Mouse (Mus musculus): Measurements from ENCODE around the gene Aff1. TPM values are rescaled to one million over a fixed set of nuclear protein-coding genes. Genes with fewer than 3 reads are reported as not detected.

Aff1 gene
- polyA plus RNA-seq, 1 experiment from 2014 or later, result 2.4 TPM

DNA sequence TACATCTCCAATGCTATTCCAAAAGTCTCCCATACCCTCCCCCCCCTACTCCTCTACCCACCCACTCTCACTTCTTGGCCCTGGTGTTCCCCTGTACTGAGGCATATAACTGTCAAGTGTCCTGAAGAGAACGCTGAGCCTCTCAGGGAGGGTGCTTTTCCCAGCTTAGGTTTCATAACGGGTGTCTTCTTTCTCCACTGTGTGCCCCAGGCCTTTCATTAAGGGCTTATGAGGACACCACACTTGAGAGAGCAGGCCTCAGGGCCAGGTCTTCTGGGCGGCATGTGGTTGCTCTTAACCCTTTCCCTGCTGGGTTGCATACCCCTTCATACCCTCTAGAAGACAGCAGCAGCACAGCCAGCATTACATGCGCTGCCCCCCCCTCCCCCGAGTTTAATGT, 154.4 kb downstream of the Aff1 start:
- peaks cover 14% of the 10 kb centered on the region for H3K36me3 ChIP-seq
- H3K27me3 ChIP-seq, result no peaks in the 10 kb centered on the region
- H3K4me2 ChIP-seq, result no peak overlapping the region
- no peak overlapping the region for H3K27ac ChIP-seq
- no peak for ATAC-seq (ENCODE audit: low FRiP score)
- no peak overlapping the region for H3K4me3 ChIP-seq
- H3K9ac ChIP-seq, result no peak overlapping the region
- 54% methylated on average over 5 of the region's 5 CpGs for WGBS
- H3K9me3 ChIP-seq, result no peaks in the 10 kb centered on the region
- peaks cover 23% of the 10 kb centered on the region for H3K4me1 ChIP-seq (replicated peaks)

DNA sequence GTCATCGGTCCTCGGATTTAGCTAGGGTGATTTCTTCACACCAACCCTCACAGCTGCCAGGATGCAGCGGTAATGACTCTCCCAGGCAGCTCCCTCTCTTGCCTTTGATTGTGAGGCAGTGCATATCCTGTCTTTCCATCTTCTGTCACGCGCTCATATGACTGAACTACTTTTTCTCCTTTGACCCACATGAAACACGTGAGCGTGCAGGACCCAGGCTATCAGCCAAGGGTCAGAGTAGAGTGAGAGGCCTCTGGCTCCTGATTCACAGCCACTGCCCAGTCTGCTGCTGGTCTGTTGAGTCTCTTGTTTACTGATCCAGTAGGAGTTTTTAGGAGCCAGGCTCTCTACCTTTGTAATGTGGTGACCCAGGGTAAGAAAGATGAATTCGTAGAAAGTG, 156.4 kb downstream of the Aff1 start:
- Histone ChIP-seq H3K4me1 (replicated peaks) (peaks cover 23% of the 10 kb centered on the region), H3K9ac (no peak overlapping the region), H3K9me3 (no peaks in the 10 kb centered on the region), H3K27me3 (no peaks in the 10 kb centered on the region), H3K4me3 (no peak overlapping the region), H3K36me3 (peaks cover 11% of the 10 kb centered on the region), H3K4me2 (no peak overlapping the region), H3K27ac (no peak overlapping the region)
- ATAC-seq (ENCODE audit: low FRiP score), result no peak
- WGBS, result 97% methylated on average over 8 of the region's 8 CpGs

DNA sequence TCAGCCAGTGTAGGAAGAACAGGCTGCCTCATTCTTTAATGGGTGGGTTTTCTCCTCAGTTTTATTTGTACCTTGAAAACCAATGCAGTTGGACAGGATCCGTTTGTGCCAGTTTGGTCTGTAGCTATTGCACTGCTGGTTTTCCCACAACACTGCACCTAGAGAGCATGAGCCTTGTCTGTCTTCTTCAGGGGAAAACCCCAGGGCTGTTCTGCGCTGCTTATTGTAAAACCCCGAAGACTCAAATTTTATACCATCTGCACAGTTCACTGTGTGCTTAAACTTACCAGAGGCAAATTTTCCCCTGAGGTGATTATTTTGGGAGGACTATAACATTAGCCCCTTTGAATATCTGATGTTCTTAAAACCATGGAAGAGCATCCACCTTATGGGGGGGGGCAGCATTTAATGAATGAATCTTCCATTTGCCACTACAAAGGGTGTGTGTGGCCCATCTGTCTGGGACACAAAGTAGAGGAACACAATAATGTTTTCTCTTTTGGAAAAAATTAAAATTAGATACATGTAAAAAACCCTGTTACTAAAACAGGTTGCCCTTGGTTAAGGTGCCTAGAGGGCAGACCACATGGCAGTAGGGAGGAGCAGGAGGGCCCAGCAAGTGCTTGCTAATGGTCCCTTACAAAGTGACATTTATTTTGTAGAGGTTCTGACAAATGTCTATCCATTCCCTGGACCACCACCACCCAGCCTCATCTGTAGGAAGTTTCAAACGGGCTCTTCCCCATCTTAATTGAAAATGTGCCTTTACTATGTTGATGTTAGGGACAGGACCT, 160.8 kb downstream of the Aff1 start:
- peaks cover 21% of the 10 kb centered on the region for H3K4me1 ChIP-seq (replicated peaks)
- no peak overlapping the region for H3K4me2 ChIP-seq
- no peak for ATAC-seq (ENCODE audit: low FRiP score)
- peaks cover 11% of the 10 kb centered on the region for H3K36me3 ChIP-seq
- no peak overlapping the region for H3K4me3 ChIP-seq
- no peaks in the 10 kb centered on the region for H3K9me3 ChIP-seq
- no peak overlapping the region for H3K9ac ChIP-seq
- H3K27ac ChIP-seq, result no peak overlapping the region
- H3K27me3 ChIP-seq, result no peaks in the 10 kb centered on the region
- WGBS, result 84% methylated on average over 4 of the region's 4 CpGs

DNA sequence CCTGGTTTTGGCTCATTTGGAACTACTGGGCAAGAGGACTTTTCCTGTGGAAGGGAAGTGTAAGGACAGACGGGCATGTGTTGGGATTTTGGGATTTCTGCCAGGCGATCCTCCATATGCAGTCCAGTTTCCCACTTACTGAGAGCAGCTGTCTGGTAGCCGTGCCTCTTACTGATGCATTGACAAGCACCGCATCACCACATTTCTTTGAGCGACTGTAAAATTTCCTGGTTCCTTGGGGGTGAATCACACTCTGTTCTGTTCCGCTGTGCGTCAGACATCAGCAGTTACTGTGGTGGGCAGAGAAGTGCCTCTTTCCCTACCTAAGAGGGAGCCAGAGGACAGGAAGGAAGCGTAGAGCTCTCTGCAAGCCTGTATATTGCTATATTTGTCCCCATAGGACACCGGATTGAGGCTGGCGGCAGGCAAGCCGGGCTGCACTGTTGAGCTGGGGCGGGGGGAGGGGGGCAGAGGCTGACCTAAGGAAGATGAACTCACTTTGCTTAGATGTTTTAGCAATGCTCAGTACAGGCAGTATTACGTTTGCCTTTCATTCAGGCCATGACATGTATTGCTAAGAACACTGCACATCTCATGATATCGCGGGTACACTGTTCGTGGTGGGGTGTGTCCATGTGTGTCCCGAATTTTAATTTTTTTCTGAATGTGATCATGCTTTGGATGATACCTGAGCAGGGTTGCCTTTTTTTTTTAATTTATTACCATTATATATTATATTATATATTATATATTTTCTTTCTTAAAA, 162.1 kb downstream of the Aff1 start:
- 60% methylated on average over 17 of the region's 17 CpGs for WGBS
- peak overlapping the region; percentile 51; the same call in 1 of the 2 replicates for H3K9ac ChIP-seq
- peaks cover 21% of the 10 kb centered on the region for H3K4me1 ChIP-seq (replicated peaks)
- H3K36me3 ChIP-seq, result peaks cover 11% of the 10 kb centered on the region
- H3K4me3 ChIP-seq, result no peak overlapping the region
- H3K27ac ChIP-seq, result peak overlapping the region; percentile 63
- peak overlapping the region; percentile 20 for H3K4me2 ChIP-seq
- H3K27me3 ChIP-seq, result no peaks in the 10 kb centered on the region
- no peaks in the 10 kb centered on the region for H3K9me3 ChIP-seq
- ATAC-seq (ENCODE audit: low FRiP score), result peak; percentile 81

DNA sequence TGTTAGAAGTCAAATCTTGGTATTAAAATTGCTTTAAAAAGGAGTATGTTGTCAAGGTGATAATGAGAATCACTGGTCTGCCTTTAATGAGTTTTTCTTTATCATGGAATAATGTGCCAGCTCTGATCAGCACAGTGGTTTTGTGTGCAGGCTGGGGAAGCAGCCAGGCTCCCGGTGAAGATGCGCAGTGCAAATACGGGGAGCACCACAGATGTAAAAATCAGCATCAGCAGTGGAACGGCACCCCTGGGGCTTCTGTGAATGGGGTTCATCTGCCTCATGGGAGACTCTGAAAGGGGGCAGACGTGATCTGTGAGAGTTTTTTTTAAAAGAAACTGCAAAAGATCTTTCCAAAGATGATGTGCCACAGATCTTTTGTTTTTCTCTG, 162.6 kb downstream of the Aff1 start:
- Histone ChIP-seq H3K4me1 (replicated peaks) (peaks cover 21% of the 10 kb centered on the region), H3K27me3 (no peaks in the 10 kb centered on the region), H3K36me3 (peaks cover 6% of the 10 kb centered on the region), H3K9me3 (no peaks in the 10 kb centered on the region), H3K9ac (no peak overlapping the region; the same call in 1 of the 2 replicates), H3K4me2 (no peak overlapping the region), H3K4me3 (no peak overlapping the region), H3K27ac (peak overlapping the region; percentile 63)
- 43% methylated on average over 5 of the region's 5 CpGs for WGBS
- ATAC-seq (ENCODE audit: low FRiP score), result no peak

DNA sequence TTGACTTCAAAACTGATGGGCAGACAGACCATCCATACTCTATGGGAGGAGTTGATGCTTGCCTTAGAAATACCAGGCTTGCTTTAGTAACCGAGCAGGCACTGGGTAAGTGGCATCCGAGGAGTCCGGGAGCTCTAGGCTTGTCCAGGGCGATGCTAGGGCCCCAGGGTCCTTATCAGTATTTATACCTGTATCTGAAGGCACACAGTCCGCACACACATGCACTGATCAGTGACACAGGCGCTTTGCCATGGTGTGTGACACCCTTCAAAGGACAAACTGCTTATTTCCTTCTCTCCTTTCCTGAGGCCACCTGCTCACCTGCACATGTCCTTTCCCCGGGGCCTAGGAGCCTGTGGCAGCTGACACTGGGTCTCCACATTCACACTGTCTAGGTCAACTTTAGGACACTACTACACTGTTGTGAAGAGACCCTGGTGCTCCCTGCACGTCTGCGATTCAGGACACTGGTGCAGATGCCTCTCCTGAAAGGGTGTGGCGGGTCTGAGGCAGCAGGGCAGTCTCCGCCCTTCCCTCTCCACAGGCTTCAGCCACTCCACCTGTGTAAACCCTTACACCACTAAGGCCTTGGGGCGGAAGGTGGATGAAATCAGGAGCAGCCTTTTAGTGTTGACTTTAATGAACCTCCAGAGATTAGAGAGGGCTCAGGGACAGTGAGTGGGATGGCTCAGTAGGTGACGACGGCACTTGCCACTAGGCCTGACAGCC, 163.5 kb downstream of the Aff1 start:
- Histone ChIP-seq H3K9ac (no peak overlapping the region), H3K4me2 (no peak overlapping the region), H3K4me3 (no peak overlapping the region), H3K36me3 (peaks cover 5% of the 10 kb centered on the region), H3K27ac (no peak overlapping the region), H3K4me1 (replicated peaks) (peaks cover 21% of the 10 kb centered on the region), H3K27me3 (no peaks in the 10 kb centered on the region), H3K9me3 (no peaks in the 10 kb centered on the region)
- ATAC-seq (ENCODE audit: low FRiP score), result no peak; the same call in 1 of the 2 replicates
- WGBS, result 85% methylated on average over 14 of the region's 14 CpGs

DNA sequence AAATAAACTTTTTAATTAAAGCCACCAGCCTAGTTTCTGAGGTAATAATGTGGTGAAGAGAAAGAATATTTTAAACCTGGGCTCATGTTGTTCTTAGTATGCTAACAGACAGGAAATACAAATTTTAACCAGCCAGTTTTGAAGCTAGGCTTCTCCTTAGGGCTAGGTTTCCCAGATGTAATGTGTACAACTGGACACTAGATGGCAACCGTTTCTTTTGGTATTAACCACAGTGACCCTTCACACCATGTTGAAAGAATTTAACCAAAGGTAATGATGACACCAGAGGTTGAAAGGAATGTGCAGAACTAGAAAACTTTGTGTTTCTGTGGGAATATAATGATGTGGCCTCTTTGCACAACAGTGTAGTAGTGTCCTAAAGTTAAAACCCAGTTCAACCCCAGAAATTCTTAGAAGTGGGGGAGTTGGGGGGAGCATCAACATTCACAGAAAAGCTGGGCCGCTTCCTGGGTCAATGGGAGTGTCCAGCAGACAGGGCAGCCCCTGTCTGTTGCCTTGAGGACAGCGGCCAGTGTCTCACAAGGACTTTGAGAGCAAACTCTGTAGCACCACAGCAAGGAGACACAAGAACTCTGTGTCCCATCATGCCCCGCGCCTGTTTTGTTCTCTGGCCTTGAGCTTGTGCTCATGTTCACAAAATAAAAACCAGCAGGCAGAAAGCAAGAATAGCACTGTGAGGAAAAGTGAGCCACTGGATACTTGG, 164.3 kb downstream of the Aff1 start:
- ATAC-seq (ENCODE audit: low FRiP score), result no peak
- WGBS, result 69% methylated on average over 5 of the region's 5 CpGs
- H3K9ac ChIP-seq, result no peak overlapping the region
- peaks cover 21% of the 10 kb centered on the region for H3K4me1 ChIP-seq (replicated peaks)
- H3K4me2 ChIP-seq, result no peak overlapping the region
- H3K36me3 ChIP-seq, result peaks cover 10% of the 10 kb centered on the region
- no peaks in the 10 kb centered on the region for H3K27me3 ChIP-seq
- H3K4me3 ChIP-seq, result no peak overlapping the region
- no peak overlapping the region for H3K27ac ChIP-seq
- no peaks in the 10 kb centered on the region for H3K9me3 ChIP-seq

DNA sequence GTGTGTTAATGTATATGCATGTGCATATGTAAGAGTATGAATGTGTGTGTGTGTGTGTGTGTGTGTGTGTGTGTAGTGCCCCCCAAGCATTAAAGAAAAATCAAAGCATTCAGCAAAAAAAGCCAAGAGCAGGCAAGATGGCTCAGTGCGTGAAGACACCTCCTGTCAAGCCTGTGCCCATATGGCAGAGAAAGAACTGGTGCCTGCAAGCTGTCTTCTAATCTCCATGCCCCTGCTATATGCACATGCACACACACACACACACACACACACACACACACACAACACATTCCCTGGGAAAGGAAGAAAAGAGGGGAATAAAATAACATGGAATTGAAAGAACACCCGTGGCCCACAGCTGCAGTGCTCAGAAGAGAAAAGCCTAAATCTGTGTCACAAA, 165.0 kb downstream of the Aff1 start:
- peaks cover 14% of the 10 kb centered on the region for H3K36me3 ChIP-seq
- H3K4me2 ChIP-seq, result no peak overlapping the region
- H3K9me3 ChIP-seq, result no peaks in the 10 kb centered on the region
- WGBS, result 69% methylated on average over 2 of the region's 2 CpGs
- no peak overlapping the region for H3K9ac ChIP-seq
- no peak overlapping the region for H3K27ac ChIP-seq
- H3K27me3 ChIP-seq, result no peaks in the 10 kb centered on the region
- no peak for ATAC-seq (ENCODE audit: low FRiP score)
- H3K4me3 ChIP-seq, result no peak overlapping the region
- H3K4me1 ChIP-seq (replicated peaks), result peaks cover 21% of the 10 kb centered on the region

DNA sequence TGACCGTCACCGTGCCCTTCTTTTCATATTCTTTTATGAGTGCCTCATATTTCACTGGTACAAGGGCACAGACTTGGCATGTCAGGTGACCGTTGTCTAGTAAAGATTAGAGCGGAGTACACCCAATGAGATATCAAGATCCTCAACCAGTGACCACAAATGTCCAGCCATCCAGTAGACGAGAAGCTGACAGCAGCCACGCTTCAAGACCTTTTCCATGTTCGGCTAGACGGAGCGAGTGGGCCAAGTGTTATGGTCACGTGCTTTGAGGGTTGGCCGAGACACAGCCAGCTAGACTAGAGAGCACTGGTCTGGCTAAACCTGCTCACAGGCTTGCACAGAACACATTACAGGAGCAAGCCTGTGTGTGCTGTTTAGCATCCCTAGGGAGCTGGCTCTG, 168.4 kb downstream of the Aff1 start:
- ATAC-seq (ENCODE audit: low FRiP score), result no peak
- Histone ChIP-seq H3K9ac (no peak overlapping the region), H3K9me3 (no peaks in the 10 kb centered on the region), H3K4me2 (no peak overlapping the region), H3K36me3 (peaks cover 38% of the 10 kb centered on the region), H3K4me1 (replicated peaks) (peaks cover 3% of the 10 kb centered on the region), H3K4me3 (no peak overlapping the region), H3K27ac (no peak overlapping the region), H3K27me3 (no peaks in the 10 kb centered on the region)
- WGBS, result 92% methylated on average over 11 of the region's 11 CpGs

DNA sequence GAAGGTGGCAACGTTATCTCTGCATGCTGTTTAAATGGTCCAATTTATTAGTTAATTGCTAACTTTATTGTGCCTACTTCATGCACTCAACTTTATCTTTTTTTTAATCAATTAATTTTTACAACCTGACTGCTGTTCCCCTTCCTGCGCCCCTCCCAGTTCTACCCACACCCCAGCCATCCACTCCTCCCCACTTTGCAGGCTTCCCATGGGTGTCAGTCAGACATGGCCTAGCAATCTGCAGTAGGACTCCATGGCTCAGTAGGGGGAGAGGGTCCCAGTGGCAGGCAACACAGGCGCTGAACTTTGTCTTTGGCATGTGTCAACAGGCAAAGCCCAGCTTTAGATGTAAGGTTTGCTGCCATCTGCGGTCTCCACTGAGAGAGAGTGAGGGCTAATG, 171.6 kb downstream of the Aff1 start:
- H3K9ac ChIP-seq, result no peak overlapping the region
- no peak for ATAC-seq (ENCODE audit: low FRiP score)
- H3K4me3 ChIP-seq, result no peak overlapping the region
- peaks cover 63% of the 10 kb centered on the region for H3K36me3 ChIP-seq
- H3K4me1 ChIP-seq (replicated peaks), result no peaks in the 10 kb centered on the region
- no peaks in the 10 kb centered on the region for H3K27me3 ChIP-seq
- H3K4me2 ChIP-seq, result no peak overlapping the region
- WGBS, result 93% methylated on average over 4 of the region's 4 CpGs
- no peaks in the 10 kb centered on the region for H3K9me3 ChIP-seq
- no peak overlapping the region for H3K27ac ChIP-seq

DNA sequence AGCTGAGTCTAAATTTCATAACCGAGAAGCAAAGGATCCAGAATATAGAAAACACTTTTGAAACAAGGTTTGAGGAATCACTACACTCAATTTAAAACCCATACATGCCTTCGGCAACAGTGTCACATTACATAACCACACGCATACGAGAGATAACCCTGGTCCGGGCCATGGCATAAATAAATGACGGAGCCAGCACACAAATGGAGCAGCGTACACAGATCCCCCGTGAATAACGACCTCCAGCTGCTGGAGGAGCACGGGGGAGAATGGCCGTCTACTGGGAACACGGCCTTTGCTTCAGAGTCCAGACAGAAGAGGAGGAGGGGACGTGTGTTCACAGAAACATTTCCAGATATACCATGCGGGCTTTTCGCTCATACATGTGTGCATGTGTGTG, 197.6 kb downstream of the Aff1 start:
- H3K4me3 ChIP-seq, result no peak overlapping the region
- no peak overlapping the region for H3K4me2 ChIP-seq
- 60% methylated on average over 15 of the region's 15 CpGs for WGBS
- no peaks in the 10 kb centered on the region for H3K27me3 ChIP-seq
- peaks cover 11% of the 10 kb centered on the region for H3K36me3 ChIP-seq
- no peak overlapping the region for H3K9ac ChIP-seq
- no peak overlapping the region for H3K27ac ChIP-seq
- H3K9me3 ChIP-seq, result no peaks in the 10 kb centered on the region
- ATAC-seq (ENCODE audit: low FRiP score), result no peak
- H3K4me1 ChIP-seq (replicated peaks), result peaks cover 5% of the 10 kb centered on the region; the same call in 1 of the 2 replicates

DNA sequence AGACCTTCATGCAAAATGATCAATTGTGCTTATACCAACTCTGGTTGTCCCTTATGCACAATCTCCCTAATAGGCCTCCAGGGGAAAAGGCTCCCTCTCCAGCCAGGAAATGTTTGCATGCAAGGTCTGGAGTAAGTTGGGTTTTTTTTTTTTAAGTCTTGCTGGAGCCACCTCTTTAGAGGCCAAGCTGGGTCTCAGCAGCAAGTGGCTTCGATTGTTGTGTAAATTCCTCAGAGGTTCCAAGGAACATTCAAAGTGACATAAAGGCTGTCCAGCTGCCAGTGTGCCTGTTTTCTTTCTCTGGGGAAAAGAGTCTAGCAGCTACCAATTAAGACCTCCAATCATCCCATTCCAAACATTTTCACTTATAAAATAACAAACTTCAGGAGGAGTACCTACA, 206.1 kb downstream of the Aff1 start:
- Histone ChIP-seq H3K27ac (no peak overlapping the region), H3K4me1 (replicated peaks) (no peaks in the 10 kb centered on the region; the same call in 1 of the 2 replicates), H3K4me3 (no peak overlapping the region), H3K9me3 (no peaks in the 10 kb centered on the region), H3K36me3 (no peaks in the 10 kb centered on the region), H3K27me3 (no peaks in the 10 kb centered on the region), H3K4me2 (no peak overlapping the region), H3K9ac (no peak overlapping the region)
- WGBS, result 11% methylated on average over 1 of the region's 1 CpGs
- ATAC-seq (ENCODE audit: low FRiP score), result no peak
